Mouse (Mus musculus): Measurements from ENCODE around the gene Chchd5.

DNA sequence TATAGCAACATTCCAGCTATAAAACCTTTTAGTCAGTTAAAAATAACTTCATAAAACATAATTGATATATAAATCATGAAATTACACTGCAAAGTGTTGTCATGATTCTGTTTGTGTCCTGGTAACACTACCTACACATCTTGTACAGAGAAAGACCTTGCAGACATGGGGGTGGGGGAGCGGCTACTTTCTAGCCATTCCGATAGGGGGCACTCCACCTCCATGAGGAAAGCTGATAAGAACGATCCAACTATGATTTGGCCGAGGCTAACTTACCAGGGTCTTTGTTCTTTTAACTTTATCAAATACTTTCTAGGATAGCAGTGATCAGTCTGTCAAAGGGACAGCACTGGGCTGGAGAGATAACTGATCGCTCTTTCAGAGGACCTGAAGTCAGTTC lies 52.0 kb downstream of the Chchd5 start:
- peak; percentile 43 for TF ChIP-seq CTCF (IDR thresholded peaks at IDR 0.05; ENCODE audit: low read depth)
- no peak for TF ChIP-seq EP300 (IDR thresholded peaks at IDR 0.05; ENCODE audit: low read depth)

All from liver, embryonic 14.5 days (tissue).